Mouse (Mus musculus) thymus, postnatal 36 days (tissue): ENCODE results near the gene Zic1.

ENCODE experiments used
- DNase-seq, 2 experiments: peaks; one replicate each; pipeline ENCODE4 v3.0.0; 2022; ENCODE audit warnings: mixed read lengths in 2 of 2

The Zic1 gene

DNA sequence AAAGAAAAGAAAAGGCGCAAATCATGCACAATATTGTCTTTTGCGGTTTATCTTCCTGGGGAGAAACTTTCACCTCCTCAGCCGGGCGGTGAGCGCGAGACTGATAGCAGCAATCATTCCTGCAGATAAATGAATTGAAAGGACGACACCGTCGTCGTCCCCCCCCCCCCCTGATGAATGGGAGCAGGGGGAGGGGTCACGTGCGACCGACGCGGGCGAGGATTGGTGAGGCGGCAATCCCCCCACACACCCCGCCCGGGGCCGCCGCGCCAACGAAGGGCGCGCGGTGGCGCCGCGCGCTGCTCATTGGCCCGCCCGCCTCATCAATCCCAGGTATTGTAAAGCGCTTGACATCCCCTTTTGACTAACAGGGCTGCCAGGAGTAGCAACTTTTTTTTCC is at the start of gene Zic1:
Gene Zic1 (minus strand): TSS at position 147 of the 400 bp plus-strand sequence.
- DNase-seq = no peak

DNA sequence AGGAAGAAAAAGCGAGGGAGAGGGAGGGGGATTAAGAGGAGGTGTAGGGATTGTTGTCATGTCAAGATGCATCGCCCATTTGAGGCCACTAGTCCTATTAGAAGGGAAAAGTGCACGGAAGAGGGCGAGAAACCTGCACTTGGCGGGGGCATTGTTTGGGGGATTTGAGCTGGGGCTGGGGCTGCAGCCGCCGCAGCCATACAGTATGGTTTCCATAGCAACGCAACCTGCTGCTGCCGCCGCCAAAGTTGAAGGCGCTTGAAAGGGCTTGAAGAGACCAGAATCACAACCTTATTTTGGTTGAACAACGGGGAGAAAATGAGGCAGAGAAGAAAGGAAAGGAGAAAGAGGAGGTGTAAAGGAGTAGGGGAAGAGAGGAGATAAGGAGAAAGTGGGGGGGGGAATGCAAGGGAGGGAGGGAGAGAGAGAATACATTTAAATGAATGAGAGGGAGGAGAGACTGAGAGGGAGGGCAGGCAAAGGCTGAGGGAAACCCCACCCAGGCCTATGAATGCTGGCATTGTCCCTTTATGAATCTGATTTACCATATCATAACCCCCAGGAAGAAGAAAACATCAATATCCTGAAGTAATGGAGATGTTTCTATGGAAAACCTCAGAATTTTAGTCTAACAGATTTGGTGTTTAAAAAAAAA is 48.5 kb upstream of the Zic1 start:
- DNase-seq = no peak

DNA sequence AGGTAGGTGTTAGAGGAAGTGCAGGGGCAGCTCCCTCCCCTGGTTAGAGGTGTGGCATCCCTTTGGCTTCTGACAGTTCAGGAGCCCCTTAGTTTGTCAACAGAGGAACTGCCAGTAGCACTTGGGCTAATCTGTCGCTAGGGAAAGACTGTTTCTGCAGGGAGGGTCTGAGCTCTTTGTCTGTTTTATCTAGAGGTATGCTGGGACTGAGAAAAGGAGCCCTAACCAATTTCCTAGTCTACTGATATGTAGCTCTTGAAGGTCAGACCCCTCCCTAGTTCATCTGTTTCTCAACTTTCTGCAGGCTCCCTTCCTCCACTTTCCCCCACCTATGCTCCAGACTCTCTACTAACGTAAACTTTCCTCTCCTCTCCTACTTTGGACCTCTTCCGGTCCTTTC is 44.2 kb upstream of the Zic1 start:
- DNase-seq = no peak

DNA sequence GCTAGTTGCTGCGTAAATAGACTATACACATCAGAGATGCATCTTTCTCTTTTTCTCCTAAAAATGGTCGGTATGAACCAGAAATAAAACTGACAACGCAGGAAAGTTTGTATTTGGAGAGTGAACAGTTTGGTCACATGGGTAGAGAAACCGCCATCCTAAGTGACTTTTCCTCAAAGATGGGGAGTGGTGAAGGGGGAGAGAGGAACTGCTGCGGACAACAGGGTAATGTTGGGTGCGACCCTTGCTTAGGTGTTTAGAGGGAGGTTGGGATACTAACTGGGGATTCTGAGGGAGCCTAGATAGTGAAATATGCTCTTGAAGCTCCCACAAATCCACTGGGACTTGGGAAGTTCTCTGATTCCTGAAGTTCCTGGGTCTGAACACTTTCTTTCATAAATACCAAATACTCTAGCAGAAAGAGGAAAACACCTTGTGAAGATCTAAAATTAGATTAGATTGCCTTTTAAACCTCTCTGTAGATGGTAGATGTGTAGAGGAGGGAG is 40.7 kb upstream of the Zic1 start:
- DNase-seq = no peak

- DNase-seq = no peak
These were observed 40.2 kb upstream of the Zic1 start for GRCm38 (mm10) chr9:91405753-91406178.

GRCm38 (mm10) chr9:91404905-91405752 is 39.5 kb upstream of the Zic1 start:
- no peak for DNase-seq

GRCm38 (mm10) chr9:91404229-91404628 is 38.6 kb upstream of the Zic1 start:
- no peak for DNase-seq

DNA sequence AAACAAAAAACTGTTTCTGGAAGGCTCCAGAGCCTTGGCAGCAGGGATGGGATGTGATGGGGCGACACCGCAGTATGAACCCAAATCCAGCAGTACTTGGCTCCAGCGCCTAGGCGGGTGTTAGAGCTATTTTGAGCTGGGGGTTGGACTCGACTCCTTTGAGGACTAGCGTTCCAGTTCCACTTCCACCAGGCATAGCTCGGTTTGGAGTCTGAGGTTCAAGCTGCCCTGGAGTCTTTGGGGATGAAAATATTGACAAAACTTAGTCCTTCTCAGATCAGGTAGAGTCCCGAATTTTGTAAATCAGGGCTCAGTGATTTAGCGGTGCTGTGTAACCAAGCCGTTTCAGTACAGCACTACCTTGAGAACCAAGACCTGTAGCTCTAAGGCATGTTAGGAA is 35.9 kb upstream of the Zic1 start:
- no peak for DNase-seq

GRCm38 (mm10) chr9:91400482-91401093 is 35.0 kb upstream of the Zic1 start:
- DNase-seq = no peak

DNA sequence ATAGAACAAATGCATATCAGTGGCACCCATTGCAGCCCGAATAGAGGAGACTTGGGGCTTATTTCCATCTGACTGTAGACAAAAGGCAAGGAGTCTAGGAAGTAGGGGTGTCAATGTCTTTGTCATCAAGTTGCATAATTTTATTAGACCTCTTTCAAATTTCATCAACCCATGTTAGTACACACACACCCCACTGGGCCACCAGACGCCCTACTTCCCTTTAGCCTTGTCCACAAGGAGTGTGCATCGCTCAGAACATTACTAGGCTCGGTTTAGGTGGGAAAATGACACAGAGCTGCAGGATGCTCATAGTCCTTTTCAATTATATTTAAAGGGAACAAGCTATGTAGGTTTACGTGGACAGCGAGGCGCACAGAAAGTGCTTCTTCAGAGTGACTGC is 34.4 kb upstream of the Zic1 start:
- DNase-seq = no peak

GRCm38 (mm10) chr9:91395066-91395772 is 29.6 kb upstream of the Zic1 start:
- no peak for DNase-seq

DNA sequence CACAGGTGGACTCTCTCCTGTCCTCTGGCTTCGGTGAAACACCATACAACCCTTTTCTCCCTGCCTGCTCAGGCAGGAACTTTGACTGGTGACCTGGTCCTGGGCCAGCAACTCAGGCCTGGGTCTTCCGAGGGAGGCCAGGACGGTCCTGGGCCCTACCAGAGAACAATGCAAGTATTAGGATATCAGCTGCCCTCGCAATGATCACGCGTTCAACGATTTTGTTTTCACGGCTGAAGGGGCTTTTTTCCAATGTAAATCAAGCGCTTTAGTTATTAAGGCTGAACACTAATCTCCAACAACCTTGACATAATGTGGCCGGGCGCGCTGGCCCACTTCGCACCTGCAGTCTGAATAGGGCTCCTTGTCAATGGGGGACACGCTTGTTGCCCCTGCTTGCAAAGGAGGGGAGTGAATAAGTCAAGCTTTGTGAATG is 28.6 kb upstream of the Zic1 start:
- no peak for DNase-seq

GRCm38 (mm10) chr9:91393376-91394068 is 27.9 kb upstream of the Zic1 start:
- DNase-seq = no peak

- DNase-seq = no peak
These were observed 22.6 kb upstream of the Zic1 start for GRCm38 (mm10) chr9:91388173-91388572.

DNA sequence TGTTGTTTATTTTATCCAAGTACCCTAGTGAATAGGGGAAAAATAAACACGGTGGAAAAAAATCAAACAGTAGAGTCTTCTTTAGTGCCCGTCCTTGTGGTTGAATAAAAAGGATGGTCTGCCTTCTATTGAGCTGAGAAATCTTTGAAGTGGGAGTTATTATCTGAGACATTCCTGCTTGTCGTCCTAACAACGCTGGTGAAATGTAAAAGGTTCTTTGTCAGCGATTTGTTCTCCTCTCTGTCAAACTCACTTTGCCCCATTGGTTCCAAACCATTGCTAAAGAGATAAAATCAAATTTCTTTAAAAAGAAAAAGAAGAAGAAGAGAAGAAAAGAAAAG is 22.1 kb upstream of the Zic1 start:
- DNase-seq = no peak

DNA sequence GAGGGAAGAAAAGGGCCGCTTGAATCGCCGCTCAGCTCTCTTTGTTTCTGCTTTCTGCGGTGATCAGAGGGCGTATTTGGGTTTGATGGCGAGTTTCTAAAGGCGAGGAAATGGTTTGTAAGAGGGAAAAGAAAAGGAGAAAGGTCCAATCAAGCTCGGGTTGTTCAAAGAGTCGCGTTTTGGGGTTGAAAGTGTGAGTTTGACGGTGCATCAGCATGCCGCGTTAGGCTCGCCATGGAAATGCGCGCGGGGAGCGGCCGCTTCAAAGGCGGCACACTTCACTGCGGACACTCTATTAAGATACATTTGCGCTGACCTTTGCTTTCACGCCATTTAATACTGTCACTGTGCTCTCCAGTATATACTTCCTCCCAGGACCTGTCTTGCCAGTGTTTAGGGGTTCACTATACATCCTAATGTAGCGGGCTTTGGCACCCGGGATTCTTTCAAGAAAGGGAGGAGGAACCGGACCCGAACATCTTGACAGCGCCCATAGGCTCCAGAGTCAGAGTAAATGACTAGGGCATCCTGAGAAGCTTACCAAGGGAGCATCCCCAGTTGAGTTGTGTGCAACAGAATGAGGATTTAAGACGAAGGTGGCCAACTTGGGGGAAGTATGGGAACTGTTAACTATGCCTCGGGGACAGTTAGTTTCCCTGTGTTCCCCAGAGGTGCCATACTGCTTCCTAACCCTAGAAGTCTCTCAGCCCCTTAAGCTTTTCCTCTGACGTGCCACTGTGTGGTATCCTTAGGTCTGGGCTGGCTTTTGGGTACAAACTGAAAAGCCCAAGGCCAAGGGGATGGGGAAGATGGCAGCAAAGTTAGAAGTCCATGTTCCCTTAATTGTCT is 21.5 kb upstream of the Zic1 start:
- no peak for DNase-seq

DNA sequence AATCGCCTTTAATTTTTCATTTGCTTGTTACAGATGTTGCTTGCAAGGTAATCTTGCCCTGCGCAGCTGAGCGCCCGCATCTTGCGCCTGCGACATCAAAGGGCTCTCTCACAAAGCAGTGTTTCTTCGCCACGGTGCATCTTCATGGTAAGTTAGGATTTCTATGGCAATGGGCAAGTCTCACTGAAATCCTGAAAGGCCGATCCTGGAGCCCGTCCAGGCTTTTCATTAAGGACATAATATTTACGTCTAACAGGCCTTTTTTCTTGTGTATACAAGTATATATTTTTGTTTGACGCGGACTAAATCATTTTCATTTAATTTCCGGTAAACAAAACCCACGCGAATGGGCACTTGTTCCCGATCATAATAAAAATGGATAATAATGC is 20.9 kb upstream of the Zic1 start:
- DNase-seq = no peak

- no peak for DNase-seq
These were observed 20.2 kb upstream of the Zic1 start for GRCm38 (mm10) chr9:91385561-91386430.

DNA sequence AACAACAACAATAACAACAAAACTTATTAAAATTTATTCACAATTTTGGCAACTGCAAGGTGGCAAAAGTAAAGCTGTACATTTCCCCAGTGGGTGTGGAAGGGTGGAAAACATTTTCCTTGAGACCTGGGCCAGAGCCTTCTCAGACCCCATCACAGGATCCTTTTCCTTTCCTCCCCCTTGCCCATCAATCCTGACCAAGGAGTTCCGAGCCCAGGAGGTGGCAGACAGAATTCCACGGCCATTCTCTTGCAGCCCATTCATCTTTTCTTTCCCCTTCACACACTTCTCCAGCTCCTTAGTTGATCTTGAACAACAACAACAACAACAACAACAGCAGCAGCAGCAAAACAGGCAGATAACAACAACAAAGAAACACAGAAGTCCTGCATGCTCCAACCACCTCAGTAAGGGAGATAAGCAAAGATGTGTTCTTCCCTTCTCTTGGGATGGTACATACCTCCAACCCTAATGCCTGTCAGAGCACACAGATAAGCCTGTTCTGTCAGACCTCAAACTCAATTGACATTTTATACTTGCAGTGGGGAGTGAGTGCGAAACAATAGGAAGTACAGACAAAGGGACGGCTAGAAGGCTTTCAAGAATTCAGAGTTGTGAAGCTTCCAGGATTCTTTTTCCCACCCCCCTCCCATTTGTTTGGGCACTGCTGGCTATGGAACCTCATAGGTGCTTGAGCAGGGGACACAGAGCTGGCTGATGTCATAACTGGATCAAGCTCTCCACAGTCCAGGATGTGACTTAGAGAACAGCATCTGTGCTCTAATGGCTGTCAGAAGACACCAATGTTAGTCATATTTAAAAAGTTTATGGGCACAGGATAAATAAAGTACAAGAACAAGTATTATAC is 19.3 kb upstream of the Zic1 start:
- DNase-seq = no peak

- no peak for DNase-seq
These were observed 18.5 kb upstream of the Zic1 start for GRCm38 (mm10) chr9:91384136-91384500.
